Comparison of ENCODE assay signal across 10 mouse cellular contexts in genomic region chr7:116156072-116156893, GRCm38 (mm10).
DNase-seq lines count a peak whose midpoint lies in the region; ATAC-seq and TF ChIP-seq lines count a peak whose summit lies in the region.
"Had no signal": no experiment of that assay in that cellular context is flagged by ENCODE, and none has a peak within 500 bp of the region (broad histone marks: within the 10 kb centered on the region; RNA-seq: fewer than 3 reads in every experiment).

No protein-coding gene starts in this region.

- H3K36me3 ChIP-seq in lung, embryonic 15.5 days = peaks cover 6% of the 10 kb centered on the region; the same call in 1 of the 2 replicates
- H3K36me3 ChIP-seq in embryonic facial prominence, embryonic 13.5 days = 0 out of 2 replicates have a peak, but pooled peaks cover 4% of the 10 kb centered on the region
- peaks cover 50% of the 10 kb centered on the region for H3K36me3 ChIP-seq in small intestine, adult 2 months (ENCODE audit: control insufficient read depth, insufficient read depth, low read length)
- H3K36me3 ChIP-seq in forebrain, embryonic 16.5 days (ENCODE audit: control insufficient read depth, insufficient read depth) = no peaks in the 10 kb centered on the region

- H3K27ac ChIP-seq in gastrocnemius, adult 2 months = no peak overlapping the region
- H3K27ac ChIP-seq in lung, embryonic 15.5 days = no peak overlapping the region
- no peak overlapping the region for H3K27ac ChIP-seq in embryonic facial prominence, embryonic 13.5 days
- no peak overlapping the region for H3K27ac ChIP-seq in small intestine, adult 2 months (ENCODE audit: insufficient read depth, low read depth, low read length)
- H3K27ac ChIP-seq in forebrain, embryonic 16.5 days (ENCODE audit: low read length) = no peak overlapping the region
- H3K27ac ChIP-seq: midbrain, embryonic 13.5 days had no signal

- no peaks in the 10 kb centered on the region for H3K27me3 ChIP-seq in lung, embryonic 15.5 days
- H3K27me3 ChIP-seq in embryonic facial prominence, embryonic 13.5 days = no peaks in the 10 kb centered on the region
- no peaks in the 10 kb centered on the region for H3K27me3 ChIP-seq in small intestine, adult 2 months (ENCODE audit: control insufficient read depth, insufficient read depth, low read length)
- H3K27me3 ChIP-seq in forebrain, embryonic 16.5 days (replicated peaks; ENCODE audit: control insufficient read depth, insufficient read depth, low read length) = no peaks in the 10 kb centered on the region
- H3K27me3 ChIP-seq: midbrain, embryonic 13.5 days had no signal

- no peak overlapping the region for H3K9ac ChIP-seq in lung, embryonic 15.5 days
- 0 out of 2 replicates have a peak overlapping the region, but pooled peaks have one; percentile 44 for H3K9ac ChIP-seq in embryonic facial prominence, embryonic 13.5 days
- no peak overlapping the region for H3K9ac ChIP-seq in forebrain, embryonic 16.5 days (replicated peaks; ENCODE audit: low read depth, low read length)
- H3K9ac ChIP-seq: midbrain, embryonic 13.5 days had no signal

- peak; percentile 62 for DNase-seq in gastrocnemius, adult 2 months
- DNase-seq in gastrocnemius, postnatal 4 days (ENCODE audit: low spot score in 2 of 2) = no peak
- no peak for DNase-seq in lung, postnatal 10 days
- DNase-seq in MN1 (ENCODE audit: low spot score) = no peak
- DNase-seq: kidney, postnatal 25 days had no signal

- peak overlapping the region; percentile 24; the same call in 1 of the 2 replicates for H3K4me2 ChIP-seq in lung, embryonic 15.5 days
- H3K4me2 ChIP-seq in embryonic facial prominence, embryonic 13.5 days = peak overlapping the region; percentile 37; the same call in 1 of the 2 replicates
- no peak overlapping the region for H3K4me2 ChIP-seq in forebrain, embryonic 16.5 days (ENCODE audit: low read length)
- H3K4me2 ChIP-seq: midbrain, embryonic 13.5 days had no signal

- H3K4me1 ChIP-seq in lung, embryonic 15.5 days = no peaks in the 10 kb centered on the region
- 0 out of 2 replicates have a peak, but pooled peaks cover 5% of the 10 kb centered on the region for H3K4me1 ChIP-seq in embryonic facial prominence, embryonic 13.5 days
- no peaks in the 10 kb centered on the region for H3K4me1 ChIP-seq in small intestine, adult 2 months (ENCODE audit: control insufficient read depth, insufficient read depth, insufficient read length, low read length)
- no peaks in the 10 kb centered on the region for H3K4me1 ChIP-seq in forebrain, embryonic 16.5 days (replicated peaks; ENCODE audit: control insufficient read depth, insufficient read depth, low read length)
- H3K4me1 ChIP-seq: midbrain, embryonic 13.5 days had no signal

- peak; percentile 37 for TF ChIP-seq CTCF in gastrocnemius, adult 2 months (IDR thresholded peaks at IDR 0.05)
- TF ChIP-seq CTCF in small intestine, adult 2 months (IDR thresholded peaks at IDR 0.05; ENCODE audit: extremely low read depth, insufficient read length, insufficient replicate concordance, low read depth, low read length) = 0 out of 2 replicates have a peak, but pooled peaks have one; percentile 9

- no peaks in the 10 kb centered on the region for H3K9me3 ChIP-seq in lung, embryonic 15.5 days
- H3K9me3 ChIP-seq in embryonic facial prominence, embryonic 13.5 days = no peaks in the 10 kb centered on the region
- H3K9me3 ChIP-seq in forebrain, embryonic 16.5 days (ENCODE audit: control insufficient read depth, low read length) = no peaks in the 10 kb centered on the region
- H3K9me3 ChIP-seq: midbrain, embryonic 13.5 days had no signal

- H3K4me3 ChIP-seq in gastrocnemius, adult 2 months = peak overlapping the region; percentile 60
- no peak overlapping the region for H3K4me3 ChIP-seq in lung, embryonic 15.5 days
- H3K4me3 ChIP-seq in embryonic facial prominence, embryonic 13.5 days = no peak overlapping the region; the same call in 1 of the 2 replicates
- H3K4me3 ChIP-seq in small intestine, adult 2 months (ENCODE audit: low read depth, low read length) = no peak overlapping the region
- H3K4me3 ChIP-seq in forebrain, embryonic 16.5 days (replicated peaks; ENCODE audit: low read length) = no peak overlapping the region
- H3K4me3 ChIP-seq: midbrain, embryonic 13.5 days had no signal

- 55% methylated on average over 17 of the region's 17 CpGs for WGBS in lung, embryonic 15.5 days
- 52% methylated on average over 17 of the region's 17 CpGs for WGBS in embryonic facial prominence, embryonic 13.5 days
- 84% methylated on average over 17 of the region's 17 CpGs for WGBS in small intestine, adult 2 months
- 75% methylated on average over 17 of the region's 17 CpGs for WGBS in forebrain, embryonic 16.5 days

- TF ChIP-seq POLR2A in small intestine, adult 2 months (IDR thresholded peaks at IDR 0.05; ENCODE audit: low read depth, low read length) = no peak

- ATAC-seq in lung, embryonic 15.5 days (ENCODE audit: borderline replicate concordance, extremely low read depth, low FRiP score, low TSS enrichment) = peak; percentile 43; the same call in 1 of the 2 replicates
- ATAC-seq in embryonic facial prominence, embryonic 13.5 days (ENCODE audit: insufficient number of reproducible peaks, insufficient read depth, low FRiP score, low TSS enrichment, low read depth) = no peak
- no peak for ATAC-seq in forebrain, embryonic 16.5 days
- ATAC-seq: midbrain, embryonic 13.5 days had no signal

- intact Hi-C loops in gastrocnemius, adult 2 months (cut with DNase I) = no loop called here
